Mouse (Mus musculus) subcutaneous adipose tissue, adult 2 months (tissue): ENCODE measurements around the gene Oasl1. TPM values are rescaled to one million over a fixed set of nuclear protein-coding genes. Genes with fewer than 3 reads are reported as not detected.

ENCODE experiments used
- polyA plus RNA-seq: library from polyadenylated mRNA; depleted of rRNA; stranded (reverse); fragments of >200 nt; gene quantifications from 2 replicates; pipeline ENCODE4 v1.2.3, GENCODE M21; 2012; ENCODE audit warnings: low replicate concordance; rRNA removed

The Oasl1 gene
- polyA plus RNA-seq: 6.8 and 11.6 TPM in 2 replicates

DNA sequence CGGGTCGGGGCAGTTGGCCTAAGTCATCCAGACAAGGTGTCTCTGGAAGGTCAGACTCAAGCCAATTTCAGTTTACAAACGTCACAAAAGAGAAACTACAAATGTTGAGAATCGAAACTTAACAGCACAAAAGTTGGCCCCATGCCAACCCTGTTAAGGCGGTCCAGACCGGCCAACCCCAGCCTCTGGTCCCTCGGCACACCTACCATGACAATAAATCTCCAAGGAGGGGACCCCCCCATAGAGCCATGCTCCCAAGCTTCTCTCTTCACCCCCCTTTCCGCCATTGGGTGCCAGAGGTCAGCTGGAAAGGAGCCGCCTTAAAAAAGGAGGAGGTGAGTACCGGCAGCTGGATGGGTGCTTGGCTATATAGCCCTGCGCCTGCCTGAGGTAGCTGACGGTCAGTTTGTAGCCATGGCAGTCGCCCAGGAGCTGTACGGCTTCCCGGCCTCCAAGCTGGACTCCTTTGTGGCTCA lies at the start of gene Oasl1:
TSS of gene Oasl1 (plus strand) at position 243 of the 476 bp plus-strand sequence.

DNA sequence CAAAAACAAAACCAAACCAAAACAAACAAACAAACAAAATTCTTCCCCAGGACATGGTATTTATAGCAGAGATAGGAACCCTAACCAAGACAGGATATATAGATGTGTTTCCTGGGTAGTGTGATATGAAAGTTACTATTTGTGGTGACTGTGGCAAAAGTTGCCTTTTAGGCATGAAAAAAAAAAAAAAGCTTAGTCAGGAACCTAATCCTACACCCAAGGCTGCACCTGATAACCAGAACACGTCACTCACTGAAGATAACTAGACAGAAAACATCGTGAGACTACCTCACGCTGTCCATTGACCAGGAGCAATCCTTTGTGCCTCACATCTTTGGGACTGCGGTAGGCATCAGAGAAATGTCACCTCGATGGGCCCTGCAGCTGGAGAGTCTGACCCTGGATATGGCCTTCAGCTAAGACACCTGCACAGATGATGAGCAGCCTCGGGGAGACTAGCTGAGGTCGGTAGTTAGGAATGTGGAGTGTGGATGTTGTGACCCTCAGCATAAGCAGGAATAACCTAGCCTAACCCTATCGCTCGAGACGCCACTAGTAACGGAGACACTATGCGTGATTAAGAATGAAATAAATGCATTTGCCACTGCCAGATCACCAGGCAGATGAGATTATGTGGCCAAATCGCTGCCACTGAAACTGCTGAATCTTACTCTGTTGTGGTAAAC lies 26.2 kb upstream of the Oasl1 start, which contains the start of gene Oasl2:
TSS of gene Oasl2 (plus strand) at position 249 of the 686 bp plus-strand sequence.

GRCm38 (mm10) chr5:114942074-114942765 lies 19.2 kb downstream of the Oasl1 start, which contains the start of gene 2210016L21Rik:
Gene 2210016L21Rik, plus strand, starts transcription at chr5:114942158.

GRCm38 (mm10) chr5:114970824-114971227 lies 47.8 kb downstream of the Oasl1 start, which contains the start of gene Hnf1a:
Gene Hnf1a, minus strand, starts transcription at chr5:114971094.

Other genes with a start within 250 kb of the Oasl1 start
- gene Gltp, start 232.3 kb upstream of the Oasl1 start, polyA plus RNA-seq: 114 and 148 TPM in 2 replicates
- gene Tchp, start 215.5 kb upstream of the Oasl1 start, polyA plus RNA-seq: 12.5 and 20.2 TPM in 2 replicates
- 56.3 and 68.3 TPM in 2 replicates for gene Ankrd13a, start 148.6 kb upstream of the Oasl1 start, polyA plus RNA-seq
- 61.9 and 72.9 TPM in 2 replicates for gene Git2, start 147.7 kb upstream of the Oasl1 start, polyA plus RNA-seq
- gene 1500011B03Rik, start 99.8 kb upstream of the Oasl1 start, polyA plus RNA-seq: 27.1 and 30.7 TPM in 2 replicates
- not detected in 2 replicates for gene 4930519G04Rik, start 69.6 kb upstream of the Oasl1 start, polyA plus RNA-seq
- gene Gm9936, start 64.6 kb upstream of the Oasl1 start, polyA plus RNA-seq: 0.09 TPM in 1 of 2 replicates, not detected in the other
- 21.5 and 41.6 TPM in 2 replicates for gene Oasl2, start 26.3 kb upstream of the Oasl1 start, polyA plus RNA-seq
- gene 2210016L21Rik, start 18.9 kb downstream of the Oasl1 start, polyA plus RNA-seq: 16.4 and 30.7 TPM in 2 replicates
- 0.10 TPM in 1 of 2 replicates, not detected in the other for gene Hnf1a, start 47.9 kb downstream of the Oasl1 start, polyA plus RNA-seq
- gene Sppl3, start 87.9 kb downstream of the Oasl1 start, polyA plus RNA-seq: 57.6 and 93.3 TPM in 2 replicates
- gene Gm10401, start 175.1 kb downstream of the Oasl1 start, polyA plus RNA-seq: 0.49 TPM in 1 of 2 replicates, not detected in the other
- gene Acads, start 196.1 kb downstream of the Oasl1 start, polyA plus RNA-seq: 170 and 284 TPM in 2 replicates
- 24.5 and 54.6 TPM in 2 replicates for gene Unc119b, start 211.7 kb downstream of the Oasl1 start, polyA plus RNA-seq
- 102 and 107 TPM in 2 replicates for gene Mlec, start 234.9 kb downstream of the Oasl1 start, polyA plus RNA-seq